Mouse (Mus musculus) retina, embryonic 14.5 days (tissue): ENCODE data around the gene Dact3.

Source experiments
- DNase-seq: peaks from one replicate; pipeline ENCODE4 v3.0.0-alpha.2; 2015; ENCODE audit warnings: low spot score

The Dact3 gene

GRCm38 (mm10) chr7:16858336-16858735 is 16.8 kb upstream of the Dact3 start:
- DNase-seq = peak; percentile 67

DNA sequence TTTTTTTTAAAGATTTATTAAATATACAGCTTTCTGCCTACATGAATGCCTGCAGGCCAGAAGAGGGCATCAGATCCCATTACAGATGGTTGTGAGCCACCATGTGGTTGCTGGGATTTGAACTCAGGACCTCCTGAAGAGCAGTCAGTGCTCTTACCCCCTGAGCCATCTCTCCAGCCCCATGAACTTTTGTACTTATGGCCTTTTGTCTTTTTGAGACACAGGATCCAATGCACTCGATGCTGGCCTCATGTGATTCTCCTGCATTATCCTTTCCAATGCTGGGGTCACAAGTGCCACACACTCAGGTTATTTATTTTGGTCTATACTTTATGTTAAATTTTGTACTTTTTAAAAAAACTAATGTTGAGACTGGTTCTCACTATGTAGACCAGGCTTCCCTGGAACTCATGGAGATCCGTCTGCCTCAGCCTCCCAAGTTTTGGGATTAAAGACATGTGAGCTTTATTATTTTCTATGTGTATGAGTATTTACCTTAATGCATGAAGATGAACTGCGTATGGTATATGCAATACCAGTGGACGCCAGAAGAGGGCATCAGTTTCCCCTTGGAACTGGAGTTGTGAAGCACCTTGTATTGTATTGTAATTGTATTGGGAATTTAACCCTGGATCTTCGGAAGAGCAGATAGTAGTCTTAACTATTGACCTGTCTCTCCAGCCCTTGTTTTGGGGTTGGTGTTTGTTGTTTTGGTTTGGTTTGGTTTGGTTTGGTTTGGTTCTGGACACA is 15.0 kb upstream of the Dact3 start:
- peak; percentile 79 for DNase-seq

- DNase-seq = no peak
These were observed 7.6 kb upstream of the Dact3 start for GRCm38 (mm10) chr7:16867488-16867887.

DNA sequence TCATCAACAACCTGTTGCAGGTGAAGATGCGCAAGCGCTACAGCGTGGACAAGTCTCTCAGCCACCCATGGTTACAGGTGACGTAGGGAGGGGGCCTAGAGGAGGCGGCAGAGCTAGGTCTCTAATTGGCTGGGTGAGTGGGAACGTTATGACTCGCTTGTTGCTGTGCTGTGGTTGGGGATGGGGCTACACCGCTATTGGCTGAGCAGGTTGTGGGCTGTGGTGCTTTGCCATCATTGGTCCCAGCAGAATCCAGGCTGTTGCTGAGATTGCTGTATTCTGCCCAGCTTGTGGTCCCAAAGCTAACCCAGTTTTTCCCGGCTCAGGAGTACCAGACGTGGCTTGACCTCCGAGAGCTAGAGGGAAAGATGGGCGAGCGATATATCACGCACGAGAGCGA is 5.6 kb upstream of the Dact3 start:
- DNase-seq = peak; percentile 71

DNA sequence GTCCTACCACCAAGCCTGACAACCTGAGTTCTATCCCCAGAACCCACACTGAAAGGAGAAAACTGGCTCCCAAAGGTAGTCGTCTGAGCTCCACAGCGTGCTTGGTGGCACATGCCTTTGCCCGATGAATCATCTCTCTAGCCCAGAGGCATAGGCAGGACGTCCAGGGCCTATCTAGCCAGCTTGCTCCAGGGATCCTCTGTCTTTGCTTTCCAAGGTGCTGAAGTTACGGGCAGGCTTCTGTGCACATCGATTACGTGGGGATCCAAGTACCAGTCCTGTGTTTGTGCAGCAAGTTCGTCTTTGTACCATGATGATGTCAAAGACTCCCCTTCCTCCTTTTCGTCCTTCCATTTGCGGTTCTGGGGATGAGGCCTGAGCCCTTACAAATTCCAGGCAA is 3.5 kb upstream of the Dact3 start:
- no peak for DNase-seq

DNA sequence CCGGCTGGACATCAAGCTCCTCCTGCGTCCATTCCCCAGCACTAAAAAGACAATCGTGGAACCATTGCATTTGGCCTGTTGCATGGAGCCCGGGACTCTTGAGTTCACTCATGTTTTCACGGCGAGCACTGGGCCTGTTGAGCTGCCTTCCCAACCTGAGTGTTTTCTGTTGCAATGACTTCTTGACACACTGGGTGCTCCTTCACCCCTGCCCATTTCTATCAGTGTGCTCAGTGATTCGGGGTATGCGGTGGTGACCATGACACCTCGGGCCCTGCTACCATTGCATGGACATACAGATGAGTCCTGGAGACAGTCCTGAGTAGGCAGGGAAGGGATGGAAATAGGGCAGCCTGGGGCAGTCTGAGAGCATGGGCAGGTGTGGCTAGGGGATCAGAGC is 2.6 kb upstream of the Dact3 start:
- no peak for DNase-seq

GRCm38 (mm10) chr7:16873392-16873791 is 1.7 kb upstream of the Dact3 start:
- no peak for DNase-seq

- DNase-seq = peak; percentile 76
These were observed 927 bp upstream of the Dact3 start for GRCm38 (mm10) chr7:16874190-16874589.

- DNase-seq = peak; percentile 100
These were observed 284 bp upstream of the Dact3 start for GRCm38 (mm10) chr7:16874756-16875309.

GRCm38 (mm10) chr7:16875326-16875725 is 209 bp downstream of the Dact3 start:
- DNase-seq = no peak

- DNase-seq = peak; percentile 30
These were observed 889 bp downstream of the Dact3 start for GRCm38 (mm10) chr7:16876006-16876405.

- DNase-seq = peak; percentile 56
These were observed 1.5 kb downstream of the Dact3 start for GRCm38 (mm10) chr7:16876608-16877007.

DNA sequence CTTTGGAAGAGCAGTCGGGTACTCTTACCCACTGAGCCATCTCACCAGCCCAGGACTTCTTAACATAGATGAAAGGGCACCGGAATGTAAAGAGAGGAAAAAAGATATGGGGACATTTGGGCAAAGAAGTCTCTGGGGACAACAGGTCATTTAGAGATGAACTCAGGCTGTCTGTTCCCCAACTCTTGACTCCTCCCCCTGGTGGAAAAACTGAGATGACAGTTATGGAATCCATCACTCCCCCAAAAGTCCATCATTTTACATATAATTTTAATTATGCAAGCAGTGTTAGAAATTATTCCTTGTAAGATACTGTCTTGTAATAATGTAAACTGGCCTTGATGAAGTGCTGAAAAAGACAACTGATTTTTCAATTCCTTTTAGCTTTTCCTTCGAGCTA is 2.6 kb downstream of the Dact3 start:
- DNase-seq = no peak

- DNase-seq = peak; percentile 88
These were observed 4.9 kb downstream of the Dact3 start for GRCm38 (mm10) chr7:16879796-16880547.

DNA sequence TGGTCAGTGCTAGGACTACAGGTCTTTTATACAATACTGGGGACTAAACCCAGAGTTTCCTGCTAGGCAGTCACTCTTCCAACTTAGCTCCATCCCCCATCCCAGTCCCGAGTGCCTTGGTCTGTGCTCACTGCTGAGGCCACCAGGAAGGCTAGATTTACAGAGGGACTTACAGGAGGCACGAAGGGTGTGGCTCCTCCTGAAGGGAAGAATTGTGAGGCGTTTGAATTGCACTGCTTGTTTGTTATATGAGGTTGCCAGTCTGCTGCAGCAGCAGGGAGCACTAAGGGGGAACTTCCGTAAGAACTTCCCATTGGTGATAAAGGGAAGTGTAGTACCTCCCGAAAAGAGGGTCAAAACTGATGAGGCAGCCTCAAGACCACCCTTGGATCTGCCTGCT is 5.5 kb downstream of the Dact3 start:
- DNase-seq = no peak

GRCm38 (mm10) chr7:16883162-16883561 is 8.0 kb downstream of the Dact3 start:
- no peak for DNase-seq

GRCm38 (mm10) chr7:16884334-16884733 is 9.2 kb downstream of the Dact3 start:
- DNase-seq = no peak

- DNase-seq = peak; percentile 32
These were observed 10.2 kb downstream of the Dact3 start for GRCm38 (mm10) chr7:16885271-16885776.

- DNase-seq = no peak
These were observed 10.8 kb downstream of the Dact3 start for GRCm38 (mm10) chr7:16885905-16886304.

DNA sequence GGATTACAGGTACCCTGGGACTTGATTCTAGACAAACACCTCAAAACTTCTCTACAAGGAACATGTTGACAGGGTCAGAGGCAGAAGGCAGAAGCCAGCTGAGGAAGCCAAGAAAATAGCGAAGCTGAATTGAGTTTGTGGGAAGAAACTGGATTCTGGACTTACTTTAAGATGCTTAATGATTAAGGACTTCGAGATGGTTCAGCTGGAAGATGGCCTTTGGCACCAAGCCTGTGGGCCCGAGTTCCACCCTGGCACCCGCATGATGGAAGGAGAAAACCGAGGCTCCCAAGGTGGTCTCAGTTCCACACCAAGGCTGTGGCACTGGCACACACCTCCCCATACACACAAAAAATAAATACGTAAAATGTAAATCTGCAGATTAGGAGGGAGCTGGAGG is 15.4 kb downstream of the Dact3 start:
- no peak for DNase-seq

- peak; percentile 26 for DNase-seq
These were observed 15.8 kb downstream of the Dact3 start for GRCm38 (mm10) chr7:16890944-16891343.

- peak; percentile 95 for DNase-seq
These were observed 16.7 kb downstream of the Dact3 start, which contains the start of gene Gng8 for GRCm38 (mm10) chr7:16891641-16892351. Gng8 (plus strand) TSS chr7:16891786.
